Mouse (Mus musculus) spleen, adult 12 weeks (tissue): ENCODE data around the gene 2610002M06Rik.

Experiments
- DNase-seq: peaks from one replicate; pipeline ENCODE4 v3.0.0; 2022; ENCODE audit warnings: low spot score

The 2610002M06Rik gene

GRCm38 (mm10) chrX:107816218-107816554, at the start of gene 2610002M06Rik:
Gene 2610002M06Rik (minus strand): TSS chrX:107816334.
- peak; percentile 69 for DNase-seq

GRCm38 (mm10) chrX:107858165-107858564, 42.0 kb upstream of the 2610002M06Rik start:
- no peak for DNase-seq

GRCm38 (mm10) chrX:107816726-107817125, 592 bp upstream of the 2610002M06Rik start:
- no peak for DNase-seq

- peak; percentile 15 for DNase-seq
These were observed 474 bp downstream of the 2610002M06Rik start for GRCm38 (mm10) chrX:107815502-107816217.

GRCm38 (mm10) chrX:107812120-107812519, 4.0 kb downstream of the 2610002M06Rik start:
- DNase-seq: no peak

- no peak for DNase-seq
These were observed 19.2 kb downstream of the 2610002M06Rik start for GRCm38 (mm10) chrX:107796919-107797318.

- DNase-seq: no peak
These were observed 20.3 kb downstream of the 2610002M06Rik start for GRCm38 (mm10) chrX:107795785-107796184.

GRCm38 (mm10) chrX:107792290-107792689, 23.8 kb downstream of the 2610002M06Rik start, which contains the start of gene Tent5d:
Gene Tent5d (plus strand): TSS chrX:107792590.
- DNase-seq: no peak

GRCm38 (mm10) chrX:107790750-107791493, 25.2 kb downstream of the 2610002M06Rik start:
- DNase-seq: no peak

GRCm38 (mm10) chrX:107790136-107790535, 26.0 kb downstream of the 2610002M06Rik start:
- no peak for DNase-seq

GRCm38 (mm10) chrX:107767896-107768295, 48.2 kb downstream of the 2610002M06Rik start:
- DNase-seq: no peak
